ENCODE assay signal across 26 mouse cellular contexts in the genomic region with DNA sequence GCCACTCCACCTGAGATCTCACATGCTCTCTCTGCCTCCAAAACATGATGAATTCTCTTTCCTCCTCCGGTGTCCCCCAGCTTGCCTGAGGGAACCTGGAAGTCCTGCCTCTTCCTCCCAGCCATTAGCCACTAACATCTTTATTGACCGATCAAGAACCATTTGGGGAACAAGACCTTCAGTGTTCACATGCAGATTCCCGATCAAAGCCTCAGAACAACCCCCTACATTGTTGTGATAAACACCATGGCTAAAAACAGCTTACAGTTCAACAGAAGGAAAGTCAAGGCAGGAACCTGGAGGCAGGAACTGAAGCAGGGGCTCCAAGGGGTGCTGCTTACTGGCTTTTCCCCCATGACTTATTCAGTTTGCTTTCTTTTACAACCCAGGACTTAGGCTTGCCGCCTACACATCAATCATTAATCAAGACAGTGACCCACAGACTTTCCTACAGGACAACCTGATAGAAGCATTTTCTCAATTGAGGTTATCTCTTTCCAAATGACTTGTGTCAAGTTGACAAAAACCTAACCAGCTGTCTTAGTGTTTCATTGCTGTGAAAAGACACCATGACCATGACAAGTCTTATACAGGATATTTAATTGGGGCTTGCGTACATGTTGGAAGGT. TPM values are rescaled to one million over a fixed set of nuclear protein-coding genes. Genes with fewer than 3 reads are reported as not detected.
DNase-seq lines count a peak whose midpoint lies in the region; ATAC-seq and TF ChIP-seq lines count a peak whose summit lies in the region.
"Had no signal": no experiment of that assay in that cellular context is flagged by ENCODE, and none has a peak within 500 bp of the region (broad histone marks: within the 10 kb centered on the region; RNA-seq: fewer than 3 reads in every experiment).

No protein-coding gene starts in this region.

- no peak overlapping the region for H3K4me3 ChIP-seq in kidney, embryonic 16.5 days (ENCODE audit: low read length)
- H3K4me3 ChIP-seq in small intestine, adult 2 months (ENCODE audit: low read depth, low read length), result no peak overlapping the region
- H3K4me3 ChIP-seq in neural tube, embryonic 15.5 days (replicated peaks), result no peak overlapping the region
- H3K4me3 ChIP-seq: forebrain, embryonic 10.5 days; forebrain, embryonic 13.5 days; heart, adult 2 months; heart, embryonic 10.5 days; heart, embryonic 13.5 days had no signal

- H3K9ac ChIP-seq in kidney, embryonic 16.5 days (replicated peaks; ENCODE audit: low read length), result no peak overlapping the region
- H3K9ac ChIP-seq in neural tube, embryonic 15.5 days (replicated peaks), result no peak overlapping the region
- H3K9ac ChIP-seq: forebrain, embryonic 13.5 days; heart, embryonic 13.5 days; hindbrain, embryonic 14.5 days had no signal

- no peak overlapping the region for H3K4me2 ChIP-seq in kidney, embryonic 16.5 days (replicated peaks; ENCODE audit: low read depth, low read length)
- H3K4me2 ChIP-seq in neural tube, embryonic 15.5 days, result no peak overlapping the region
- H3K4me2 ChIP-seq: forebrain, embryonic 13.5 days; heart, embryonic 13.5 days; hindbrain, embryonic 14.5 days had no signal

- WGBS in kidney, embryonic 16.5 days, result 78% methylated on average over 5 of the region's 5 CpGs
- WGBS in small intestine, adult 2 months, result 83% methylated on average over 5 of the region's 5 CpGs
- WGBS in neural tube, embryonic 15.5 days, result 81% methylated on average over 5 of the region's 5 CpGs

- H3K27ac ChIP-seq in kidney, embryonic 16.5 days (ENCODE audit: low read length), result no peak overlapping the region
- peak overlapping the region; percentile 60; the same call in 1 of the 2 replicates for H3K27ac ChIP-seq in small intestine, adult 2 months (ENCODE audit: insufficient read depth, low read depth, low read length)
- no peak overlapping the region for H3K27ac ChIP-seq in neural tube, embryonic 15.5 days (replicated peaks)
- H3K27ac ChIP-seq: forebrain, embryonic 10.5 days; forebrain, embryonic 13.5 days; heart, adult 2 months; heart, embryonic 10.5 days; heart, embryonic 13.5 days; hindbrain, embryonic 14.5 days; hindbrain, postnatal 0 days had no signal

- no peak for ATAC-seq in kidney, embryonic 16.5 days (ENCODE audit: low FRiP score, low TSS enrichment)
- ATAC-seq in neural tube, embryonic 15.5 days (ENCODE audit: low FRiP score), result no peak
- ATAC-seq: CD4-positive, CD25-positive, alpha-beta regulatory T cell, adult 4 months; forebrain, embryonic 13.5 days; forebrain, embryonic 16.5 days; hindbrain, postnatal 0 days; Patski had no signal

- no peaks in the 10 kb centered on the region for H3K36me3 ChIP-seq in kidney, embryonic 16.5 days (ENCODE audit: insufficient read depth, low read length)
- H3K36me3 ChIP-seq in small intestine, adult 2 months (ENCODE audit: control insufficient read depth, insufficient read depth, low read length), result no peaks in the 10 kb centered on the region
- H3K36me3 ChIP-seq in neural tube, embryonic 15.5 days, result no peaks in the 10 kb centered on the region
- H3K36me3 ChIP-seq: forebrain, embryonic 10.5 days; G1E; heart, embryonic 10.5 days; heart, embryonic 13.5 days had no signal

- TF ChIP-seq CTCF in small intestine, adult 2 months (IDR thresholded peaks at IDR 0.05; ENCODE audit: extremely low read depth, insufficient read length, insufficient replicate concordance, low read depth, low read length), result no peak

- H3K27me3 ChIP-seq in kidney, embryonic 16.5 days (ENCODE audit: insufficient read depth, low read length), result no peaks in the 10 kb centered on the region
- no peaks in the 10 kb centered on the region for H3K27me3 ChIP-seq in small intestine, adult 2 months (ENCODE audit: control insufficient read depth, insufficient read depth, low read length)
- H3K27me3 ChIP-seq in neural tube, embryonic 15.5 days (replicated peaks), result no peaks in the 10 kb centered on the region
- H3K27me3 ChIP-seq: forebrain, embryonic 13.5 days; heart, embryonic 13.5 days; Patski had no signal

- DNase-seq in kidney, adult 9 months, result peak; percentile 58
- peak; percentile 89 for DNase-seq in R1 (ENCODE audit: low read depth, low spot score)
- DNase-seq in lung, adult 18-20 months, result no peak
- DNase-seq: adrenal gland, postnatal 10 days; adrenal gland, postnatal 36 days; cerebellum, adult 18-20 months; cerebellum, adult 9-10 months; cerebellum, postnatal 14 days; gastrocnemius, postnatal 10 days; gastrocnemius, postnatal 36 days; heart, adult 2 months; heart, postnatal 14 days; heart, postnatal 4 days had no signal

- TF ChIP-seq POLR2A in small intestine, adult 2 months (IDR thresholded peaks at IDR 0.05; ENCODE audit: low read depth, low read length), result no peak

- no peaks in the 10 kb centered on the region for H3K4me1 ChIP-seq in kidney, embryonic 16.5 days (ENCODE audit: insufficient read depth, low read length)
- peaks cover 14% of the 10 kb centered on the region; the same call in 1 of the 2 replicates for H3K4me1 ChIP-seq in small intestine, adult 2 months (ENCODE audit: control insufficient read depth, insufficient read depth, insufficient read length, low read length)
- no peaks in the 10 kb centered on the region for H3K4me1 ChIP-seq in neural tube, embryonic 15.5 days
- H3K4me1 ChIP-seq: forebrain, embryonic 10.5 days; forebrain, embryonic 13.5 days; heart, embryonic 10.5 days; heart, embryonic 13.5 days had no signal

- H3K9me3 ChIP-seq in kidney, embryonic 16.5 days (ENCODE audit: low read length), result 0 out of 2 replicates have a peak, but pooled peaks cover 2% of the 10 kb centered on the region
- H3K9me3 ChIP-seq in neural tube, embryonic 15.5 days (replicated peaks), result no peaks in the 10 kb centered on the region
- H3K9me3 ChIP-seq: forebrain, embryonic 13.5 days; heart, embryonic 10.5 days had no signal

RNA-seq across cellular contexts. Expression of gene Slx4, which starts 10.6 kb away (rescaled TPM):
- 21.6 and 25.8 TPM in 2 replicates for polyA plus RNA-seq in kidney, embryonic 16.5 days (2015; fragmentation: Nextera tagmentation; extraction: Ambion mirVana)
- 12.3 and 31.6 TPM in 2 replicates for polyA plus RNA-seq in small intestine, adult 2 months (2012; rRNA removed)
- polyA plus RNA-seq in neural tube, embryonic 15.5 days (2015; fragmentation: Nextera tagmentation; extraction: Ambion mirVana), result 21.6 TPM in 2 replicates

RNA-seq across cellular contexts. Expression of gene Dnase1, which starts 22.6 kb away (rescaled TPM):
- 6.5 and 7.8 TPM in 2 replicates for polyA plus RNA-seq in kidney, embryonic 16.5 days (2015; fragmentation: Nextera tagmentation; extraction: Ambion mirVana)
- polyA plus RNA-seq in small intestine, adult 2 months (2012; rRNA removed), result 99.2 and 434 TPM in 2 replicates
- polyA plus RNA-seq in neural tube, embryonic 15.5 days (2015; fragmentation: Nextera tagmentation; extraction: Ambion mirVana), result 4.8 and 5.2 TPM in 2 replicates
- polyA plus RNA-seq: G1E; heart, adult 2 months had no signal

RNA-seq across cellular contexts. Expression of gene Nlrc3, which starts 37.7 kb away (rescaled TPM):
- 2.7 and 2.9 TPM in 2 replicates for polyA plus RNA-seq in kidney, embryonic 16.5 days (2015; fragmentation: Nextera tagmentation; extraction: Ambion mirVana)
- 6.1 and 9.9 TPM in 2 replicates for polyA plus RNA-seq in small intestine, adult 2 months (2012; rRNA removed)
- polyA plus RNA-seq in neural tube, embryonic 15.5 days (2015; fragmentation: Nextera tagmentation; extraction: Ambion mirVana), result 1.3 and 2.2 TPM in 2 replicates
- polyA plus RNA-seq: G1E had no signal

Comparison
In these comparisons a context has a peak if more than half of its experiments do, and no peak if none do; other contexts are left out.
1. DNase-seq: peak in kidney, adult 9 months (single experiment) and R1 (single experiment); none in lung, adult 18-20 months (0 of 2).
2. RNA of gene Dnase1, which starts 22.6 kb away (polyA plus RNA-seq): 99.2 to 434 TPM in small intestine, adult 2 months; 6.5 to 7.8 TPM in kidney, embryonic 16.5 days and 4.8 to 5.2 TPM in neural tube, embryonic 15.5 days; every median in the first group is over 10 times any median in the second.